Mouse (Mus musculus): ENCODE measurements around the gene Lactb.

DNA sequence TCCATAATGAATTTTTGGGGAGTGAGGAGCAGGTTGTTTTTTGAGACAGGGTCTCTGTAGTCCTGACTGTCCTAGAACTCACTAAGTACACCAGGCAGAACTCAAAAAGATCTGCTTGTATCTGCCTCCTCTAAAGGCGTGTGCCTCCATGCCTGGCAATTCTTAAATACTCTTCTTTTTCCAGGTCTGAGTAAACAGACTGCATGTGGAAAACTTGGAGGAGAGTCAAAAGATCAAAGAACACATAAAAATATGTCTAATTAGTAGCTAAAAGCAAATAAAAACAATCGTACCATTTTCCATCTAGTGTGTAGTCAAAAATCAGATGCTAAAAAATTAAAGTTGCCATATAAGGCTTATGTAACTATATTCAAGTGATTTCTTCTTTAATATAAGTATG, 22.4 kb downstream of the Lactb start:
- no peak for TF ChIP-seq CTCF (IDR thresholded peaks at IDR 0.05; ENCODE audit: low read depth, low read length)
- no peak for TF ChIP-seq POLR2A (IDR thresholded peaks at IDR 0.05; ENCODE audit: borderline replicate concordance, low read depth, low read length)

All from bone marrow macrophage, adult 2 months (primary cell).